Mouse (Mus musculus) stomach, embryonic 15.5 days (tissue): ENCODE measurements around the gene Col15a1. TPM values are rescaled to one million over a fixed set of nuclear protein-coding genes. Genes with fewer than 3 reads are reported as not detected.

Source experiments
- ATAC-seq: fragments of 200-750 bp; cut with Nextera tagmentation; 2 replicates; pipeline ENCODE4 v1.8.0; 2017; ENCODE audit warnings: low read depth, moderate number of reproducible peaks, moderate TSS enrichment; ENCODE audit not compliant: insufficient read depth, low FRiP score
- H3K27ac ChIP-seq: fragments of 300-500 bp; sonication (generic); 2 replicates; pipeline ENCODE4 v1.5.1; 2015; ENCODE audit warnings: mild to moderate bottlenecking, inconsistent platforms
- H3K27me3 ChIP-seq: fragments of 300-500 bp; sonication (generic); replicated peaks from 2 replicates; pipeline ENCODE4 v1.6.1; 2015; ENCODE audit warnings: inconsistent platforms
- H3K36me3 ChIP-seq: fragments of 300-500 bp; sonication (generic); 2 replicates; pipeline ENCODE4 v1.6.1; 2015; ENCODE audit warnings: inconsistent platforms
- H3K4me1 ChIP-seq: fragments of 300-500 bp; sonication (generic); 2 replicates; pipeline ENCODE4 v1.6.1; 2015; ENCODE audit warnings: inconsistent platforms
- H3K4me2 ChIP-seq: fragments of 300-500 bp; sonication (generic); 2 replicates; pipeline ENCODE4 v1.6.1; 2015; ENCODE audit warnings: mild to moderate bottlenecking, inconsistent platforms
- H3K4me3 ChIP-seq: fragments of 300-500 bp; sonication (generic); replicated peaks from 2 replicates; pipeline ENCODE4 v1.5.1; 2015; ENCODE audit warnings: inconsistent platforms
- H3K9ac ChIP-seq: fragments of 300-500 bp; sonication (generic); 2 replicates; pipeline ENCODE4 v1.6.1; 2015; ENCODE audit warnings: inconsistent platforms
- H3K9me3 ChIP-seq: fragments of 300-500 bp; sonication (generic); 2 replicates; pipeline ENCODE4 v1.6.1; 2016; ENCODE audit warnings: inconsistent platforms
- WGBS: fragments of 180-500 bp; shearing (Covaris S2); methylation state at CpG from one replicate; pipeline ENCODE4 v1.1.7; 2015; 5-methylcytosine and 5-hydroxymethylcytosine counted together
- polyA plus RNA-seq: library from polyadenylated mRNA; unstranded; fragments of >200 nt; fragmentation: Nextera tagmentation; extraction: Ambion mirVana; gene quantifications from 2 replicates; pipeline ENCODE4 v1.2.1, GENCODE M21; 2015

The Col15a1 gene
- polyA plus RNA-seq, 1 experiment from 2014 or later, result 23.7 TPM

DNA sequence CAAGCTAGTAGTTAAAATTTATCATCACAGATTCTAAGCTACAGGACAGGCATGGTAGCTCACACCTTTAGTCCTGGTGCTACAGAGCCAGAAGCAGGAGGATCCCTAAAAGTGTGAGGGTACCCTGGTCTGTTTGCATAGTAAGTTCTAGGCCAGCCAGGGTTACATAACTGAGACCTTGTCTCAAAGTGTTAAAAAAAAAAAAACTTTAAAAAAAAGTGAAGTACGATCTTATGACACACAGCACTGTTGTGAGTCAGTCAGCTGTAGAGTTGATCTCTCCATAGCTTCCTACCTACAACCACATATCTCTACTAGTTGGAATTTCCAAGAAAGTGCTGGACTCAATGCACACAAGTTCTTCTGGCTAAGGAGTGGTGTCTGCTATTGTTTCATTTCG lies 67.0 kb downstream of the Col15a1 start:
- no peaks in the 10 kb centered on the region for H3K27me3 ChIP-seq
- no peaks in the 10 kb centered on the region for H3K4me1 ChIP-seq
- no peaks in the 10 kb centered on the region for H3K9me3 ChIP-seq
- no peak overlapping the region for H3K4me2 ChIP-seq
- ATAC-seq, result no peak
- H3K4me3 ChIP-seq, result no peak overlapping the region
- no peak overlapping the region for H3K9ac ChIP-seq
- H3K27ac ChIP-seq, result no peak overlapping the region
- 87% methylated on average over 2 of the region's 2 CpGs for WGBS
- no peaks in the 10 kb centered on the region for H3K36me3 ChIP-seq

DNA sequence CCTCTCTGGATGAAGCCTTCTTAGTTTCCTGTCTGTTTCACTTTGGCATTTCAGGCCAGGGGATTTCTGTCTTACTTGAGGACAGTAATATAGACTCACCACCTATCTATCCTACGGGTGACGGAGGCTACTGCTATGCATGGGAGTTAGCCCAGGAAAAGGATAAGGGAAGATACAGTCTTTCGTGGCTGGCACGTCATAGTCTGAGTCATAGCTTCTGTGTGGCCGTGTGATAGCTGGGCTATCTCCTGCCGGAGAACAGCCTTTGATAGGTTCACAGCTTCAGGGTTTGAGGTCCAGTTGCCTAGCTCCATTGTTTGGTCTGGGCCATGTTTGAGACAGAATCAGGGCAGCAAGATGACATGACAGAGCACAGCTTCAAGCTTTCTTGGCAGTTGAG lies 70.4 kb downstream of the Col15a1 start:
- H3K36me3 ChIP-seq, result no peaks in the 10 kb centered on the region
- H3K9ac ChIP-seq, result no peak overlapping the region
- H3K27ac ChIP-seq, result no peak overlapping the region
- H3K27me3 ChIP-seq, result 0 out of 2 replicates have a peak, but pooled peaks cover 2% of the 10 kb centered on the region
- no peak overlapping the region for H3K4me3 ChIP-seq
- H3K4me1 ChIP-seq, result no peaks in the 10 kb centered on the region
- ATAC-seq, result no peak
- no peaks in the 10 kb centered on the region for H3K9me3 ChIP-seq
- 81% methylated on average over 6 of the region's 6 CpGs for WGBS
- no peak overlapping the region for H3K4me2 ChIP-seq

DNA sequence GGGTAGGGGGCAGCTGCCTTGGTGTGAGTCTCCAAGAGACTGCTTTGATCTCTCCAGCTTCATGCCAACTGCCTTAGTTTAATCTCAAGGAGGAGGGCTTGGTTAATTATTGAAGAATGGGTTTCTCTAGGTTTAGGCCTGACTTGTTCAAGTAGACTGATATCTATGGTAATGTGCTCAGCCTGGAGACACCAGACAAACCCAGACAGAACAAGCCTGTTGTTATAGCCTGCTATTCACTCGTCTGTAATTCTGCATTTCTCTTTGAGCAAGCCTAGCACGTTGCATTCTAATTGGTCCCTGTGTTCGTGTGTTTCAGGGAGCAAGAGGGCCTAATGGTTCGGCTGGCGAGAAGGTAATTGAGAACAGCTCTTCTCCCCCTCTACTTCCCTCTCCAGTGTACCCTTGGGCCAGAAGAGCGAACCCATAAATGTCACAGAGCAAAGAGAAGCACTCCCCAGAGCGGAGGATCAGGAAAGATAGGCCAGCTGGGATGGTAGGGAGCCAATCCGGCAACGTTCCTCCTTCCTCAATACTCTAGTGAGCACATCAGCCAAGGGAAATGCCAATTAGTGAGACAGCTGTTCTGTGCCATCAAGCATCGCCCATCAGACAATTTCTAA lies 71.2 kb downstream of the Col15a1 start:
- Histone ChIP-seq H3K27ac (no peak overlapping the region), H3K4me3 (no peak overlapping the region), H3K9ac (no peak overlapping the region), H3K4me1 (no peaks in the 10 kb centered on the region), H3K27me3 (0 out of 2 replicates have a peak, but pooled peaks cover 2% of the 10 kb centered on the region), H3K9me3 (no peaks in the 10 kb centered on the region), H3K36me3 (no peaks in the 10 kb centered on the region), H3K4me2 (no peak overlapping the region)
- WGBS, result 72% methylated on average over 10 of the region's 10 CpGs
- ATAC-seq, result no peak

DNA sequence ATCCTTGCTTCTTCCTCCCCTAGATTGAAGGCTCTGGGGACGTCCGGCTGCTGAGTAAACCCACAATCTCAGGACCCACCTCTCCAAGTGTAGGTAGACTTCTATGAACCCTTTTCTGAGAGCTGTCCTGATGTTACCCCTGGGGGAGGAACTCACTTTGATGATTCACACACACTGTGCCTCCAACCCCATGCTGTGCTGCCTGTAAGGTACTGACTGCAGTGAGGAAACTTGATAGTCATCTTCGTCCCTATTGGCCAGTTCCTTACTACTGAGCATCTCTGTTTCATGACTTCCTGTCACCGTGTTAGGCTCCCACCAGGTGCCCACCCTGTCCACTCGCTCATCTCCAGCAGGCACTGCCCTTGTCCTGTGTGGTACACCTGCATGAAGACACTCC lies 72.2 kb downstream of the Col15a1 start:
- no peak for ATAC-seq
- Histone ChIP-seq H3K9ac (no peak overlapping the region), H3K27ac (no peak overlapping the region), H3K27me3 (0 out of 2 replicates have a peak, but pooled peaks cover 2% of the 10 kb centered on the region), H3K36me3 (no peaks in the 10 kb centered on the region), H3K9me3 (no peaks in the 10 kb centered on the region), H3K4me2 (no peak overlapping the region), H3K4me1 (no peaks in the 10 kb centered on the region), H3K4me3 (no peak overlapping the region)
- WGBS, result 82% methylated on average over 5 of the region's 5 CpGs

DNA sequence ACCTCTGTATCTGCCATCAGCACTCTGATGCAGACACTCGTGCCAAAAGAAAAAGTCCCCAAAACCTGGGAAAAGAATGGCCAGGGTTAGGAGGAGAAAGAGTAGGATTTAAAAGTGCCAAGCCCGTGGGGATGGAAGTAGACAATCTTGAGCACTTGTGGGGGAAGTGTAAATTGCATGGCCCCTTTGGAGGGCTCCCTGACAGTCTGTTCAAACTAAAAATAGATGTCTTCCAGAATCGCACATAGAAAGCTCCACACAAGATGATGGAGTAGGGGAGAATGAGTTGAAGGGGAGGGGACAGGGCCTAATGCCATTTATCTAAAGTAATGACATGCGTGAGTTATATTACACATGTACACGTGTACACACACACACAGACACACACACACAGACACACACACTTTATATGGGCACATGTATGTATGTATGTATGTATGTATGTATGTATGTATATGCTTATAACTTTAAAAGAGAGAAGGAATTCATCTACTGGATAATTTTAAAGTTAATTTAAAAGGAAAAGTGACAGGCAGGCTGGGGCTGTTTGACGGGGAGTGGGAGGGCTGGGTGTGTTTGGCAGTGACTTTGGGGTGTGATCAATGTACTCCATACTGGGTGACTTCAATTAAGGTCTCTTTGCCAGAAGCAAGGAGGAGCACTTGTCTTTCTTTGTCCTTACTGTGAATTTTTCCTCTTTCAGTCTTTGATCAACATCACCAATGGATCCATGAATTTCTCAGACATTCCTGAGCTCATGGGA lies 74.1 kb downstream of the Col15a1 start:
- Histone ChIP-seq H3K4me1 (0 out of 2 replicates have a peak, but pooled peaks cover 4% of the 10 kb centered on the region), H3K9me3 (no peaks in the 10 kb centered on the region), H3K4me2 (no peak overlapping the region), H3K27ac (no peak overlapping the region), H3K4me3 (no peak overlapping the region), H3K27me3 (0 out of 2 replicates have a peak, but pooled peaks cover 2% of the 10 kb centered on the region), H3K36me3 (no peaks in the 10 kb centered on the region), H3K9ac (no peak overlapping the region)
- WGBS, result 60% methylated on average over 6 of the region's 6 CpGs
- no peak for ATAC-seq

DNA sequence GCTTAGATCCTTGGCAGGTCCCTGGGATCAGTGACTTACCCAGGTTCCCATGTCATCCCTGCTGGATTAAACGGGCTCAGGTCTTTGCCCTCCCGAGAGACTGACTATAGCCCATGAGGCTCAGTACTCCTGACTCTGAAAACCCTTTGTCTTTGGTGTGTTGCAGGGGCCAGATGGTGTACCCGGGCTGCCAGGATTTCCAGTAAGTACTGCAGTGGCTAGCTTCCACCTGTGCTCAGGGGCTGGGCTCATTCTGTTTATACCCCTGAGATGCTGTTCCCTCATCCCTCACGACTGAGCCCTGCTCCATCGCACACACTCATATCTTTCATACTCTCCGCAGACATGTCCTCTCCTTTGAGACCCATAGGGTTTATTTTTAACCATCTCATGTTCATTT lies 76.3 kb downstream of the Col15a1 start:
- no peaks in the 10 kb centered on the region for H3K9me3 ChIP-seq
- no peak for ATAC-seq
- 0 out of 2 replicates have a peak, but pooled peaks cover 4% of the 10 kb centered on the region for H3K4me1 ChIP-seq
- no peaks in the 10 kb centered on the region for H3K36me3 ChIP-seq
- WGBS, result 75% methylated on average over 6 of the region's 6 CpGs
- H3K27ac ChIP-seq, result no peak overlapping the region
- H3K4me2 ChIP-seq, result no peak overlapping the region
- H3K4me3 ChIP-seq, result no peak overlapping the region
- 0 out of 2 replicates have a peak, but pooled peaks cover 2% of the 10 kb centered on the region for H3K27me3 ChIP-seq
- no peak overlapping the region for H3K9ac ChIP-seq

DNA sequence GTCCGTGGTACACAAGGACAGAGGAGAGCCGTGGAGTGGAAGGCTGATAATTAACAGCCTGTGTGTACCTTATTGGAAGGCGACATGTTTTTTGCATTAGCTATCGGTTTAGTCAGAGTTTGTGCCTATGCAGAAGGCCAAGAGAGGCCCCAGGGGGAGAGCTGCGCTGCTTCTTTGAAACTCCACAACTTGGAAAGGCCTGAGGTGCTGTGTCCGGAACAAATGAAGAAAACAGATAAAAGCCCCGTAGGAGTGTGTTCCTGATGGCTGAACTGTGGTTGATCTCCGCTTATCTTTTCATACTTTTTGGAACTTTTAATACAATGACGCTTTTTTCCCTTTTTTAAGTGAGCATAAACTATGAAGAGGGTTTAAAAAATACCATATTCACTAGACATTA lies 76.9 kb downstream of the Col15a1 start:
- H3K4me1 ChIP-seq, result 0 out of 2 replicates have a peak, but pooled peaks cover 4% of the 10 kb centered on the region
- H3K27me3 ChIP-seq, result 0 out of 2 replicates have a peak, but pooled peaks cover 2% of the 10 kb centered on the region
- no peaks in the 10 kb centered on the region for H3K36me3 ChIP-seq
- H3K9me3 ChIP-seq, result no peaks in the 10 kb centered on the region
- H3K4me2 ChIP-seq, result no peak overlapping the region
- ATAC-seq, result no peak
- WGBS, result 54% methylated on average over 9 of the region's 9 CpGs
- no peak overlapping the region for H3K9ac ChIP-seq
- no peak overlapping the region for H3K4me3 ChIP-seq
- H3K27ac ChIP-seq, result no peak overlapping the region

DNA sequence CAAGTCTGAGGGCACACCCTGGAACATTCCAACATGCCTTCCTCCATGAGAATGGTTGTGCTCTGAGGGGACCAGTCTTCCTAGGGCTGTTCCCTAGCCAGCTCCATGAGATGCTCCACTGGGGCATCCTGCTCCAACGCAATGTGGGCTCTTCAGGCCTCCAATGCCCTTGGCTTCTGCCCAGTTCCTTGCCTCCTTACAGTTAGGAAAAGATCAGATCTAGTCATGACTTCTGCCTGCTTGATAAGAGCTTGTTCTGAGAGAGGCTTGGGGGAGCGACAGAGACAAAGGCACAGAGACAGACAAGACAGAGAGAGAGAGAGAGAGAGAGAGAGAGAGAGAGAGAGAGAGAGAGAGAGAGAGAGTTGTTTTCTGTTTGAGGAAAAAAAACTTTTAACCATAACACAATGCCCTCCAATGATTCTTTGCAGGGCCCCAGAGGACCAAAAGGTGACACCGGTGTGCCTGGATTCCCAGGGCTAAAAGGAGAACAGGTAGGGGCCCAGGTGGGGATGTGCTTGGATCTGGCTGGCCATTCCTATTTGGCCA lies 78.7 kb downstream of the Col15a1 start:
- Histone ChIP-seq H3K9ac (no peak overlapping the region), H3K9me3 (no peaks in the 10 kb centered on the region), H3K4me3 (no peak overlapping the region), H3K27me3 (0 out of 2 replicates have a peak, but pooled peaks cover 2% of the 10 kb centered on the region), H3K4me1 (0 out of 2 replicates have a peak, but pooled peaks cover 4% of the 10 kb centered on the region), H3K27ac (no peak overlapping the region), H3K36me3 (no peaks in the 10 kb centered on the region), H3K4me2 (no peak overlapping the region)
- WGBS, result 82% methylated on average over 3 of the region's 3 CpGs
- ATAC-seq, result no peak

DNA sequence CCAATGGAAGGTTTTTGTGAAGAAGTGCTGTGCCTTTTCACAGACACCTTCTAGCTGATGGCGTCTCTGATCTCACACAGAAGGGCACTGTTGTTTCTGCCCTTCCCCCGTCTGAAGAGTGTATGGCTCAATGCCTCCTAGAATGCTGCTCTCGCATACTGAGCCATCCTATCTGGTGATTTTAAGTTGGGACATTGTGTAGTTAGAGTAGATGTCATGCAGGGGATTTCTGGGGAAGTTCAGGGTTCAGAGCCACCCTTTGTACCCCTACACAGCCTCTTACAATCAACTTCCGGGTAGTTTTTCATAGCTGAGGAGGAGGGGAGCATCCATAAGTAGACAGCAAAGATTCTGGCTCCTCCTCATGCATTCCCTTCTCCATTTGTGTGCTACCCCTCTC lies 79.5 kb downstream of the Col15a1 start:
- Histone ChIP-seq H3K9me3 (no peaks in the 10 kb centered on the region), H3K27me3 (0 out of 2 replicates have a peak, but pooled peaks cover 2% of the 10 kb centered on the region), H3K4me1 (peaks cover 5% of the 10 kb centered on the region; the same call in 1 of the 2 replicates), H3K4me2 (no peak overlapping the region), H3K27ac (no peak overlapping the region), H3K9ac (no peak overlapping the region), H3K36me3 (no peaks in the 10 kb centered on the region), H3K4me3 (no peak overlapping the region)
- ATAC-seq, result no peak
- WGBS, result 80% methylated on average over 4 of the region's 4 CpGs

DNA sequence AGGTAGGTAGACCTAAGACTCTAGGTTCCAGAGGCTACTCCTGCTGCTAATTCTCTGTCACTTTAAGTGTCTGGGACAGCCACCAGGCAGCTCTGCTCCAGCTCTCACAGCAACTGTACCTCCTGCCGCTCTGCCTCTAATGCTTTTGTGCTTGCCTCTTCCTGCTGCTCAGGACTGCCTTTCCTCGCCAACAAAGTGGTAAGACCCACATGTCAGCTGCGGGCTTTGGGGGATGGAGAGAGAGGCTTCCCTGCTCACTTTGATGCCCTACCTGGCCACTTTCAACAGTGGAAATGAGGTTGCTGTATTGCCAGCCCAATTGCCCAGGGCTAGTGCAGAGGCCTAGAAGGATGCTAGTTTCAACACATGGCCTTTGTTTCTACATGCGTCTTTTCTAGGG lies 80.3 kb downstream of the Col15a1 start:
- 84% methylated on average over 4 of the region's 4 CpGs for WGBS
- Histone ChIP-seq H3K4me2 (no peak overlapping the region), H3K4me1 (peaks cover 13% of the 10 kb centered on the region), H3K9me3 (no peaks in the 10 kb centered on the region), H3K4me3 (no peak overlapping the region), H3K9ac (no peak overlapping the region), H3K36me3 (no peaks in the 10 kb centered on the region), H3K27ac (no peak overlapping the region), H3K27me3 (no peaks in the 10 kb centered on the region)
- ATAC-seq, result no peak

DNA sequence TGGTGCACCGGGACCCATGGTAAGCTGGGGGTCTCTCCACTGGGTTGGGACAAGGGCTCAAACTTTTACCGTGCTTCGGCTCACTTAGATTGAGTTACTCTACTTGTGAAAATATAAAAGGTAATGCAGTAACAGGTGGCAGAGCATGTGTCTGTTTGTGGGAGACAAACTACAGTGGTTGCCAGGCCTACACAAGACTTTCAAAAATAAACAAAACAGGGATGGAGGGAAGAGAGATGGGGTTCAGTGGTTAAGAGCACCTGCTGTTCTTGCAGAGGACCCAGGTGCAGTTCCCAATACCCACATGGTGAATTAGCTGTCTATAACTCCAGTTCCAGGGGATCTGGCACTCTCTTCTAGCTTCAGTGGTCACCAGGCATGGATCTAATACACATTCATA lies 81.6 kb downstream of the Col15a1 start:
- Histone ChIP-seq H3K9me3 (no peaks in the 10 kb centered on the region), H3K27ac (no peak overlapping the region), H3K4me2 (no peak overlapping the region), H3K27me3 (no peaks in the 10 kb centered on the region), H3K4me3 (no peak overlapping the region), H3K9ac (no peak overlapping the region), H3K4me1 (peaks cover 25% of the 10 kb centered on the region), H3K36me3 (no peaks in the 10 kb centered on the region)
- 95% methylated on average over 3 of the region's 3 CpGs for WGBS
- no peak for ATAC-seq

DNA sequence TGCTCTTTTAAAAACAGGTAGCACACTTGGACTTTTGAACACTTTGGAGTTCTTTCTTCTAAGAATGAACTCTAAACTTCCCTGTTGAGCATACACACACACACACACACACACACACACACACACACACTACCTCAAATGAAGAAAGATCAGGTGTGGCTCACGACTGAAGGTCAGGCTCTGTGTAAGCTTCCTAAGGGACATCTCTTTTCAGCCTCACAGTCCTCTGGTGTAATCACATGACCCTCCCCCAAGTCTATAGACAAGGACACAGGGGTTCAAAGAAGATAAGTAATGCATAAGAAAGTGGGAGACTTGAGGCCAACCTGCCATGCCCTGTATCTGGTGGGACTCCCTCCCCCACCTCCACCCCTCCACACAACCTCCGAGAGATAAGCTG lies 82.5 kb downstream of the Col15a1 start:
- peaks cover 24% of the 10 kb centered on the region for H3K4me1 ChIP-seq
- no peak overlapping the region for H3K9ac ChIP-seq
- H3K36me3 ChIP-seq, result no peaks in the 10 kb centered on the region
- H3K4me3 ChIP-seq, result no peak overlapping the region
- H3K9me3 ChIP-seq, result no peaks in the 10 kb centered on the region
- no peak overlapping the region for H3K4me2 ChIP-seq
- ATAC-seq, result no peak
- H3K27me3 ChIP-seq, result no peaks in the 10 kb centered on the region
- WGBS, result 48% methylated on average over 2 of the region's 2 CpGs
- H3K27ac ChIP-seq, result no peak overlapping the region
